Mouse (Mus musculus): Measurements from ENCODE around the gene Col23a1.

GRCm38 (mm10) chr11:51539759-51540282 lies 250.1 kb downstream of the Col23a1 start:
- TF ChIP-seq CTCF (IDR thresholded peaks at IDR 0.05; ENCODE audit: extremely low read depth, insufficient read depth, insufficient read length, insufficient replicate concordance) (peak; percentile 79; the same call in 1 of the 2 replicates), POLR2A (IDR thresholded peaks at IDR 0.05; ENCODE audit: low read depth, low read length) (no peak)
